Mouse (Mus musculus): Measurements from ENCODE around the gene Ube4b. TPM values are rescaled to one million over a fixed set of nuclear protein-coding genes. Genes with fewer than 3 reads are reported as not detected.

Gene Ube4b
- polyA plus RNA-seq, 1 experiment from 2014 or later: 53.3 TPM

- peaks cover 3% of the 10 kb centered on the region for H3K4me1 ChIP-seq (replicated peaks; ENCODE audit: control insufficient read depth, insufficient read depth, low read length)
- H3K9ac ChIP-seq (ENCODE audit: low read depth, low read length): no peak overlapping the region
- H3K36me3 ChIP-seq (ENCODE audit: control insufficient read depth, insufficient read depth, low read length): no peaks in the 10 kb centered on the region
- ATAC-seq (ENCODE audit: low FRiP score) (no peak), DNase-seq (ENCODE audit: low spot score) (no peak)
- no peak overlapping the region for H3K27ac ChIP-seq (ENCODE audit: low read depth, low read length)
- H3K27me3 ChIP-seq (ENCODE audit: control insufficient read depth, insufficient read depth, low read length): no peaks in the 10 kb centered on the region
- H3K4me3 ChIP-seq (ENCODE audit: low read depth, low read length): no peak overlapping the region
- H3K9me3 ChIP-seq (ENCODE audit: control insufficient read depth, low read length): no peaks in the 10 kb centered on the region
- H3K4me2 ChIP-seq (replicated peaks; ENCODE audit: low read depth, low read length): no peak overlapping the region
- WGBS: 94% methylated on average over 1 of the region's 1 CpGs
Measured at GRCm38 (mm10) chr4:149304466-149304865, 122.1 kb downstream of the Ube4b start.

GRCm38 (mm10) chr4:149303502-149303901 is 123.0 kb downstream of the Ube4b start:
- Histone ChIP-seq H3K36me3 (ENCODE audit: control insufficient read depth, insufficient read depth, low read length) (no peaks in the 10 kb centered on the region), H3K4me1 (replicated peaks; ENCODE audit: control insufficient read depth, insufficient read depth, low read length) (no peaks in the 10 kb centered on the region; the same call in 1 of the 2 replicates)
- WGBS: 67% methylated on average over 5 of the region's 5 CpGs

GRCm38 (mm10) chr4:149302751-149303150 is 123.8 kb downstream of the Ube4b start:
- ATAC-seq (ENCODE audit: low FRiP score) (no peak), DNase-seq (ENCODE audit: low spot score) (no peak)
- Histone ChIP-seq H3K4me1 (replicated peaks; ENCODE audit: control insufficient read depth, insufficient read depth, low read length) (no peaks in the 10 kb centered on the region; the same call in 1 of the 2 replicates), H3K9ac (ENCODE audit: low read depth, low read length) (no peak overlapping the region), H3K4me2 (replicated peaks; ENCODE audit: low read depth, low read length) (no peak overlapping the region), H3K4me3 (ENCODE audit: low read depth, low read length) (no peak overlapping the region), H3K27ac (ENCODE audit: low read depth, low read length) (no peak overlapping the region), H3K9me3 (ENCODE audit: control insufficient read depth, low read length) (no peaks in the 10 kb centered on the region), H3K27me3 (ENCODE audit: control insufficient read depth, insufficient read depth, low read length) (no peaks in the 10 kb centered on the region), H3K36me3 (ENCODE audit: control insufficient read depth, insufficient read depth, low read length) (no peaks in the 10 kb centered on the region)
- 76% methylated on average over 5 of the region's 5 CpGs for WGBS

More at GRCm38 (mm10) chr4:149303502-149303901, 123.0 kb downstream of the Ube4b start:
- H3K27ac ChIP-seq (ENCODE audit: low read depth, low read length): no peak overlapping the region
- ATAC-seq (ENCODE audit: low FRiP score) (no peak), DNase-seq (ENCODE audit: low spot score) (no peak)
- H3K27me3 ChIP-seq (ENCODE audit: control insufficient read depth, insufficient read depth, low read length): no peaks in the 10 kb centered on the region
- H3K4me2 ChIP-seq (replicated peaks; ENCODE audit: low read depth, low read length): no peak overlapping the region
- no peak overlapping the region for H3K4me3 ChIP-seq (ENCODE audit: low read depth, low read length)
- H3K9me3 ChIP-seq (ENCODE audit: control insufficient read depth, low read length): no peaks in the 10 kb centered on the region
- H3K9ac ChIP-seq (ENCODE audit: low read depth, low read length): no peak overlapping the region

- Histone ChIP-seq H3K9me3 (ENCODE audit: control insufficient read depth, low read length) (no peaks in the 10 kb centered on the region), H3K27me3 (ENCODE audit: control insufficient read depth, insufficient read depth, low read length) (no peaks in the 10 kb centered on the region), H3K4me3 (ENCODE audit: low read depth, low read length) (no peak overlapping the region), H3K4me1 (replicated peaks; ENCODE audit: control insufficient read depth, insufficient read depth, low read length) (no peaks in the 10 kb centered on the region; the same call in 1 of the 2 replicates), H3K9ac (ENCODE audit: low read depth, low read length) (no peak overlapping the region), H3K36me3 (ENCODE audit: control insufficient read depth, insufficient read depth, low read length) (no peaks in the 10 kb centered on the region), H3K4me2 (replicated peaks; ENCODE audit: low read depth, low read length) (no peak overlapping the region), H3K27ac (ENCODE audit: low read depth, low read length) (no peak overlapping the region)
- WGBS: 84% methylated on average over 3 of the region's 3 CpGs
- ATAC-seq (ENCODE audit: low FRiP score): no peak
- no peak for DNase-seq (ENCODE audit: low spot score)
Measured at GRCm38 (mm10) chr4:149302136-149302535, 124.4 kb downstream of the Ube4b start.

- no peaks in the 10 kb centered on the region for H3K27me3 ChIP-seq (ENCODE audit: control insufficient read depth, insufficient read depth, low read length)
- DNase-seq (ENCODE audit: low spot score): no peak
- no peak overlapping the region for H3K27ac ChIP-seq (ENCODE audit: low read depth, low read length)
- no peak for ATAC-seq (ENCODE audit: low FRiP score)
- no peaks in the 10 kb centered on the region for H3K9me3 ChIP-seq (ENCODE audit: control insufficient read depth, low read length)
- H3K4me3 ChIP-seq (ENCODE audit: low read depth, low read length): no peak overlapping the region
- H3K4me1 ChIP-seq (replicated peaks; ENCODE audit: control insufficient read depth, insufficient read depth, low read length): no peaks in the 10 kb centered on the region
- WGBS: 97% methylated on average over 2 of the region's 2 CpGs
- H3K36me3 ChIP-seq (ENCODE audit: control insufficient read depth, insufficient read depth, low read length): no peaks in the 10 kb centered on the region
- no peak overlapping the region for H3K4me2 ChIP-seq (replicated peaks; ENCODE audit: low read depth, low read length)
- no peak overlapping the region for H3K9ac ChIP-seq (ENCODE audit: low read depth, low read length)
Measured at GRCm38 (mm10) chr4:149296501-149296900, 130.0 kb downstream of the Ube4b start.

- Histone ChIP-seq H3K36me3 (ENCODE audit: control insufficient read depth, insufficient read depth, low read length) (peaks cover 5% of the 10 kb centered on the region; the same call in 1 of the 2 replicates), H3K9ac (ENCODE audit: low read depth, low read length) (no peak overlapping the region), H3K9me3 (ENCODE audit: control insufficient read depth, low read length) (no peaks in the 10 kb centered on the region), H3K27me3 (ENCODE audit: control insufficient read depth, insufficient read depth, low read length) (no peaks in the 10 kb centered on the region), H3K4me1 (replicated peaks; ENCODE audit: control insufficient read depth, insufficient read depth, low read length) (no peaks in the 10 kb centered on the region), H3K27ac (ENCODE audit: low read depth, low read length) (no peak overlapping the region), H3K4me3 (ENCODE audit: low read depth, low read length) (no peak overlapping the region), H3K4me2 (replicated peaks; ENCODE audit: low read depth, low read length) (no peak overlapping the region)
- WGBS: 88% methylated on average over 5 of the region's 5 CpGs
- ATAC-seq (ENCODE audit: low FRiP score) (no peak), DNase-seq (ENCODE audit: low spot score) (no peak)
Measured at GRCm38 (mm10) chr4:149292984-149293383, 133.6 kb downstream of the Ube4b start.

- DNase-seq (ENCODE audit: low spot score) (no peak), ATAC-seq (ENCODE audit: low FRiP score) (no peak)
- Histone ChIP-seq H3K4me2 (replicated peaks; ENCODE audit: low read depth, low read length) (no peak overlapping the region), H3K36me3 (ENCODE audit: control insufficient read depth, insufficient read depth, low read length) (peaks cover 5% of the 10 kb centered on the region; the same call in 1 of the 2 replicates), H3K27me3 (ENCODE audit: control insufficient read depth, insufficient read depth, low read length) (no peaks in the 10 kb centered on the region), H3K4me1 (replicated peaks; ENCODE audit: control insufficient read depth, insufficient read depth, low read length) (no peaks in the 10 kb centered on the region), H3K9ac (ENCODE audit: low read depth, low read length) (no peak overlapping the region), H3K9me3 (ENCODE audit: control insufficient read depth, low read length) (no peaks in the 10 kb centered on the region), H3K4me3 (ENCODE audit: low read depth, low read length) (no peak overlapping the region), H3K27ac (ENCODE audit: low read depth, low read length) (no peak overlapping the region)
- WGBS: 89% methylated on average over 9 of the region's 9 CpGs
Measured at GRCm38 (mm10) chr4:149291061-149291460, 135.5 kb downstream of the Ube4b start.

GRCm38 (mm10) chr4:149290157-149290750 is 136.3 kb downstream of the Ube4b start:
- Histone ChIP-seq H3K36me3 (ENCODE audit: control insufficient read depth, insufficient read depth, low read length) (peaks cover 5% of the 10 kb centered on the region; the same call in 1 of the 2 replicates), H3K27me3 (ENCODE audit: control insufficient read depth, insufficient read depth, low read length) (no peaks in the 10 kb centered on the region), H3K9ac (ENCODE audit: low read depth, low read length) (no peak overlapping the region), H3K27ac (ENCODE audit: low read depth, low read length) (no peak overlapping the region), H3K4me2 (replicated peaks; ENCODE audit: low read depth, low read length) (no peak overlapping the region), H3K9me3 (ENCODE audit: control insufficient read depth, low read length) (no peaks in the 10 kb centered on the region), H3K4me1 (replicated peaks; ENCODE audit: control insufficient read depth, insufficient read depth, low read length) (no peaks in the 10 kb centered on the region), H3K4me3 (ENCODE audit: low read depth, low read length) (no peak overlapping the region)
- DNase-seq (ENCODE audit: low spot score) (no peak), ATAC-seq (ENCODE audit: low FRiP score) (no peak)
- WGBS: 91% methylated on average over 7 of the region's 7 CpGs

Data from hindbrain, embryonic 11.5 days (tissue).